Mouse (Mus musculus) small intestine, adult 2 months (tissue): ENCODE results near the gene Zeb2. TPM values are rescaled to one million over a fixed set of nuclear protein-coding genes. Genes with fewer than 3 reads are reported as not detected.

Experiments
- H3K27ac ChIP-seq: fragments of 200-500 bp; 2 replicates; pipeline ENCODE4 v1.5.1; 2012; ENCODE audit warnings: low read depth, low read length, control low read depth, inconsistent platforms; ENCODE audit not compliant: insufficient read depth
- H3K27me3 ChIP-seq: fragments of 200-500 bp; 2 replicates; pipeline ENCODE4 v1.6.1; 2012; ENCODE audit warnings: mild to moderate bottlenecking, moderate library complexity, low read length, inconsistent platforms; ENCODE audit not compliant: control insufficient read depth, insufficient read depth
- H3K36me3 ChIP-seq: fragments of 200-500 bp; 2 replicates; pipeline ENCODE4 v1.6.1; 2012; ENCODE audit warnings: mild to moderate bottlenecking, low read length, control low read depth, inconsistent platforms; ENCODE audit not compliant: control insufficient read depth, insufficient read depth
- H3K4me1 ChIP-seq: fragments of 200-500 bp; 2 replicates; pipeline ENCODE4 v1.6.1; 2012; ENCODE audit warnings: low read length, inconsistent platforms, mixed read lengths; ENCODE audit not compliant: control insufficient read depth, insufficient read depth, insufficient read length
- H3K4me3 ChIP-seq: fragments of 200-500 bp; 2 replicates; pipeline ENCODE4 v1.5.1; 2012; ENCODE audit warnings: low read depth, mild to moderate bottlenecking, control low read depth, inconsistent platforms, low read length, moderate library complexity
- CTCF ChIP-seq: fragments of 200-500 bp; IDR thresholded peaks from 2 replicates; pipeline ENCODE4 v1.5.1; 2012; ENCODE audit warnings: low read depth, mild to moderate bottlenecking, control low read depth, inconsistent platforms, low read length, moderate library complexity, mixed read lengths; ENCODE audit not compliant: insufficient replicate concordance, insufficient read length; ENCODE audit errors: extremely low read depth
- POLR2A ChIP-seq: fragments of 200-500 bp; IDR thresholded peaks from 2 replicates; pipeline ENCODE4 v1.6.1; 2012; ENCODE audit warnings: low read depth, mild to moderate bottlenecking, control low read depth, inconsistent platforms, low read length, moderate library complexity
- WGBS: fragments of 180-500 bp; shearing (Covaris S2); methylation state at CpG from one replicate; pipeline ENCODE4 v1.1.7; 2018; 5-methylcytosine and 5-hydroxymethylcytosine counted together
- polyA plus RNA-seq: library from polyadenylated mRNA; depleted of rRNA; stranded (reverse); fragments of >200 nt; gene quantifications from 2 replicates; pipeline ENCODE4 v1.2.3, GENCODE M21; 2012

The Zeb2 gene
- polyA plus RNA-seq, 1 experiment: 3.1 TPM

DNA sequence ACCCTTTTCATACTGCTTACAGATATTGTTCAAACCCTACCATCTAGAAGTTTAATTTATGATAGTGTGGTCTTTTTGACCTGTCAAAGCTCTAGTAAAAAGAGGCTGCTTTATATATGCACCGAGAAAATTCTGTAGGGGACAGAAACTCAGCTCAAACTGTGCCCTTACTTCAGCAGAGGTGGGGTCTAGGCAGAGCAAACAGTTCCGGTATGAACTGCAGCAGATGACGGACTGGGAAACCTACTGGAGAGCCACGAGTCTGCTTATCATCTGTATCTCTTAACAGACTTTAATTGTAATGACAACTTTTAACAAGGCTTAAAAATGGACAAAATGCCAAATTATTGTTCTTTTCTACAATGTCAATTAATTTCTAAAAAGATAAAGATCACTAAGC, 30.0 kb downstream of the Zeb2 start:
- H3K36me3 ChIP-seq: no peaks in the 10 kb centered on the region
- H3K4me3 ChIP-seq: no peak overlapping the region
- WGBS: 22% methylated on average over 4 of the region's 4 CpGs
- H3K4me1 ChIP-seq: 0 out of 2 replicates have a peak, but pooled peaks cover 1% of the 10 kb centered on the region
- H3K27ac ChIP-seq: no peak overlapping the region
- no peaks in the 10 kb centered on the region for H3K27me3 ChIP-seq
- TF ChIP-seq CTCF: no peak
- no peak for TF ChIP-seq POLR2A

DNA sequence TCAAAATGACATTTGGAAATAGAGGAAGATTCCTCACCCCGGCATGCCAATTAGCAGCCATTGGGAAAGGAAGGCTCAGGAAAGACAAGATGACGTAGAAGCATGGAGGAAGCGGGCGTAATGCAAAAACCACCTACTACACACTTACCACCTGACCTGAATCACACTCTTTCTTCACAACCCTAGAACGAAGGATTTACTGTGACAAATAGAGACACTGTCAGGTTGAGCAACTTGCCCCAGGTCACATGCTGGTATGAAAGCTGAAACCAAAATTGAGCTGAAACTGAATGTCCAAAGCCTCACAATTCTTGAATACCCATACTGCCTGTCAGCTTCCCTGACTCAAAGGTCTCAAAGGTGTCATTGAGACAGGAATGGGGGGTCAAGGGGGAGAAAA, 31.5 kb downstream of the Zeb2 start:
- Histone ChIP-seq H3K4me1 (0 out of 2 replicates have a peak, but pooled peaks cover 1% of the 10 kb centered on the region), H3K27ac (no peak overlapping the region), H3K27me3 (no peaks in the 10 kb centered on the region), H3K4me3 (no peak overlapping the region), H3K36me3 (no peaks in the 10 kb centered on the region)
- WGBS: 76% methylated on average over 5 of the region's 5 CpGs
- TF ChIP-seq CTCF: no peak
- TF ChIP-seq POLR2A: no peak

- Histone ChIP-seq H3K4me1 (0 out of 2 replicates have a peak, but pooled peaks cover 1% of the 10 kb centered on the region), H3K27ac (no peak overlapping the region), H3K4me3 (no peak overlapping the region), H3K36me3 (no peaks in the 10 kb centered on the region), H3K27me3 (no peaks in the 10 kb centered on the region)
- no peak for TF ChIP-seq POLR2A
- TF ChIP-seq CTCF: no peak
- WGBS: 66% methylated on average over 10 of the region's 10 CpGs
These were observed 34.2 kb downstream of the Zeb2 start for GRCm38 (mm10) chr2:45083042-45083441.

- H3K4me3 ChIP-seq: no peak overlapping the region
- 0 out of 2 replicates have a peak, but pooled peaks cover 1% of the 10 kb centered on the region for H3K4me1 ChIP-seq
- WGBS: 74% methylated on average over 4 of the region's 4 CpGs
- H3K27me3 ChIP-seq: no peaks in the 10 kb centered on the region
- H3K27ac ChIP-seq: no peak overlapping the region
- H3K36me3 ChIP-seq: no peaks in the 10 kb centered on the region
- TF ChIP-seq CTCF (no peak), POLR2A (no peak)
These were observed 35.6 kb downstream of the Zeb2 start for GRCm38 (mm10) chr2:45081559-45081958.

DNA sequence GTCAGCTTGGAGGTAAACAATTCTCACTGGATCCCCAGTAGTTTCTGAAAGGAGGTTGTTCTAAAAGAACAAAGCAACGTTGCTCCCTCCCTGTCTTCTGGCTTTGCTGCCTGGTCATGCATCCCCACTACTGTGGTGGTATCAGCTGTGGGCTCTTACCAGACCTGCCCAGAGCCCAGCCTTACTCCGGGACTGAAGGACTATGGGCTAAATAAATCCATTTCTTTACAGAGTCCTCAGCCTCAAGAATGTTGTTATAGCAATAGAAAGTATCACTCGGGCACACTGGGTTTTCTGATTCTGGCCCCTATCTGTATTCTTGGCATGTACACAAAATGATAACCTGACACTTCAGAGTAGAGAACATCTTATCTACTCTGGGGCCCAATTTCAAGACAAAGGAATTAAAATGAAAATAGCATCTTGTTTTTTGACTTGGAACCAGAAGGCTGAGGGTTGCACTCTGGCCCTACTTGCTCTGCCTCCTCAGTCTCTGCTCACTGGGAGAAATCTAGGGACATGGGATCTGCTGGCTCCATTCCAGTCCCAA, 39.2 kb downstream of the Zeb2 start:
- TF ChIP-seq POLR2A (no peak), CTCF (no peak)
- Histone ChIP-seq H3K4me3 (no peak overlapping the region), H3K27ac (no peak overlapping the region), H3K4me1 (no peaks in the 10 kb centered on the region), H3K36me3 (no peaks in the 10 kb centered on the region), H3K27me3 (no peaks in the 10 kb centered on the region)
- WGBS: 42% methylated on average over 3 of the region's 3 CpGs

- no peaks in the 10 kb centered on the region for H3K36me3 ChIP-seq
- H3K4me3 ChIP-seq: no peak overlapping the region
- H3K27me3 ChIP-seq: no peaks in the 10 kb centered on the region
- no peak for TF ChIP-seq CTCF
- TF ChIP-seq POLR2A: no peak
- WGBS: 82% methylated on average over 5 of the region's 5 CpGs
- no peak overlapping the region for H3K27ac ChIP-seq
- H3K4me1 ChIP-seq: no peaks in the 10 kb centered on the region
These were observed 39.8 kb downstream of the Zeb2 start for GRCm38 (mm10) chr2:45077383-45077782.

GRCm38 (mm10) chr2:45073025-45073424, 44.2 kb downstream of the Zeb2 start:
- H3K4me1 ChIP-seq: no peaks in the 10 kb centered on the region
- H3K36me3 ChIP-seq: no peaks in the 10 kb centered on the region
- no peak overlapping the region for H3K27ac ChIP-seq
- H3K4me3 ChIP-seq: no peak overlapping the region
- WGBS: 74% methylated on average over 6 of the region's 6 CpGs
- no peak for TF ChIP-seq CTCF
- TF ChIP-seq POLR2A: no peak
- H3K27me3 ChIP-seq: no peaks in the 10 kb centered on the region

DNA sequence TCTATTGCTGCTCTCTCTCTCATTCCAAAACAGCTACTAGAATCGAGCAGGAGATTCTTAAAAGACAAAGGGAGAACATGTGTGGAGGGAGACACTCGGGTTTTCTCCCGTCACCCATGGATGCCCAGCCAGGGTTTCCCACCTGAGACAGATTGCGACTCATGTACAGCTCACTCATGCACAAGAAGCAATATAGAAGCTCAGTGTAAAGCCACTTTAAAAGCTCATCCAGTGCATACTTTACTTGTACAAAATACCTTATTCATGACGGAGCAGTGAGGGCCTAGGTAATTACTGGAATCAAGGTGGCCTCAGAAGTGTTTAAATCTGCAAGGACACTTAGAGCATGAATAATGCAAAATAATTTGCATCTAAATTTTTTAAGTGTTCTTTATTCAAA, 45.9 kb downstream of the Zeb2 start:
- Histone ChIP-seq H3K36me3 (no peaks in the 10 kb centered on the region), H3K4me3 (no peak overlapping the region), H3K4me1 (no peaks in the 10 kb centered on the region), H3K27me3 (no peaks in the 10 kb centered on the region), H3K27ac (no peak overlapping the region)
- no peak for TF ChIP-seq POLR2A
- no peak for TF ChIP-seq CTCF
- WGBS: 72% methylated on average over 5 of the region's 5 CpGs
